Mouse (Mus musculus) frontal cortex, postnatal 10 days (tissue): ENCODE measurements around the gene Abr.

ENCODE experiments used
- DNase-seq, 2 experiments: peaks; one replicate each; pipeline ENCODE4 v3.0.0; 2022; ENCODE audit warnings: low spot score in 2 of 2, mixed read lengths in 1 of 2

The Abr gene

DNA sequence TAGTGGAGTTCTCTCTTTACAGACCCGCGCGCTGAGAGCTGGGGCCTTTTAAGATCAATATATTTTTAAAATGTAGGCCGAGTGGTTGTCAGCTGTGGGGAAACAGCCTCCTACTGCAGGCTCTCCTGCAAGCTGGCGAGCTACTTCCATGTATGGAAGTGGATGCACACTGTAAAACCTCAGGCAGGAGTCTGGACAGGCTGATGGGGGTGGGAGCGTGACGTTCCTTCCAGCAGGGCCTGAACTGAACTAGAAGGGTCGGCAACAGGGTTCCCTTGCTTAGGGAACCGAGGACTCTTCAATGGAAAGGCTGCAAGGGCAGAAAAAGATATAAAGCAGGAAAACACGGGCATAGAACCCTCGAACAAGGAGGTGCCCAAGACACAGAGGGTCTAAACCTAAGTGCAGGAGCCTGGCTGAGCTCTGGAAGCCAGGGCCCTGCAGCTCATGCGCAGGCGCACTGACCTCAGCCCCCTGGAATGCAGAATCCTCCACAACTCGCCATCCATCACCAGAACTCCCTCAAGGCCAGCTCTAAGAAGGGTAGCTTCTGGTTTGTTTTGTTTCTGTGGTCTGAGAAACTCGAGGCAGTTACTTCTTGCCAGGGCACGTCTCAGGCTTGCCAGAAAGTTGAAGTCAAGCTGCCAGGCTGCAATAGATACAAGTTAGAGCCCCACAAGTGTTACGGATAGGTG, 247.5 kb downstream of the Abr start:
- no peak for DNase-seq

GRCm38 (mm10) chr11:76372534-76372933, 249.6 kb downstream of the Abr start:
- no peak for DNase-seq

DNA sequence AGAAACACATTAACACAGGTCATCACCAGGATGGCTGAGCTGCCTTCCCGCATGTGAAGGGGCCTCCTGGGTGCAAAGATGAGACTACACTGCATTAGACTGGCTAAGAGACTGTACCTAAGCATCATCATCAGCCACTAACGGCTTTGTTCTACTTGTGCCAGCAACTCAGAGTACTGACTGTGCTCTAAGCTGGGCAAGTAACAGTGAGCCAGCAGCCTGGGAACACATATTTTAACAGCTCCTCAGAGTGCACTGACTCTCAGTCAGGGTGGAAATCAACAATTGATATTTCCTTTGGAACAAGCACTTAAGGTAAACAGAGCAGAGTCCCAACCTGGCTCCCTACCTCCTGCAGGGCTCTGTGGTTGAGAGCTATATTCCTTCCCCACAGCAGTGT, 250.0 kb downstream of the Abr start:
- no peak for DNase-seq

DNA sequence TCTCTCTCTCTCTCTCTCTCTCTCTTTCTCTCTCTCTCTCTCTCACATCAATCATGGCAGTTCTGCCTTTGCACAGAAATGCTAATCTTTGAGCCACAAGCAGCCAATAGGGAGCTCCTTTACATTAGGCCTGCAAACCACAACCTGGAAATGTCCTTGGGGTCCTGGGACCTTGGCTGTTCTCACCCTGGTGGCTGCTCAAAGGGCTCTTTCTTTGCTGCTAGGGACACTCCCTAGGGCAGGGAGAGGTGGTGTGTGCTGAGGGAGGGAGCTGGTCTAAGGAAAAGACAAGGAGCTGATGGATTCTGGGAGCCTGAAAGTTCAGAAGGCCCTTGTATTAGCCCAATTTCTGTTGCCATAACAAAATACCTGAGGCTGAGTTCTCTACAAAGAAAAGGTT, 251.6 kb downstream of the Abr start:
- no peak for DNase-seq
